Mouse (Mus musculus) heart, adult 18-20 months (tissue): ENCODE measurements around the gene Gstp2. TPM values are rescaled to one million over a fixed set of nuclear protein-coding genes. Genes with fewer than 3 reads are reported as not detected.
"Not testable (repeated sequence)": the region's sequence is repeated elsewhere in the genome, so short reads cannot be mapped to it uniquely, and the experiment has no call there.

Experiments
- DNase-seq, 2 experiments: peaks; one replicate each; pipeline ENCODE4 v3.0.0; 2021 to 2022; ENCODE audit warnings: mixed read lengths in 1 of 2
- total RNA-seq, 2 experiments: library from RNA; stranded (reverse); gene quantifications; 2 replicates each; pipeline ENCODE4 v1.2.3; 2021

Gene Gstp2
- total RNA-seq, 2 experiments from 2014 or later: 123 to 134 TPM

GRCm38 (mm10) chr19:4070311-4070710, 24.5 kb upstream of the Gstp2 start:
- no peak for DNase-seq

DNA sequence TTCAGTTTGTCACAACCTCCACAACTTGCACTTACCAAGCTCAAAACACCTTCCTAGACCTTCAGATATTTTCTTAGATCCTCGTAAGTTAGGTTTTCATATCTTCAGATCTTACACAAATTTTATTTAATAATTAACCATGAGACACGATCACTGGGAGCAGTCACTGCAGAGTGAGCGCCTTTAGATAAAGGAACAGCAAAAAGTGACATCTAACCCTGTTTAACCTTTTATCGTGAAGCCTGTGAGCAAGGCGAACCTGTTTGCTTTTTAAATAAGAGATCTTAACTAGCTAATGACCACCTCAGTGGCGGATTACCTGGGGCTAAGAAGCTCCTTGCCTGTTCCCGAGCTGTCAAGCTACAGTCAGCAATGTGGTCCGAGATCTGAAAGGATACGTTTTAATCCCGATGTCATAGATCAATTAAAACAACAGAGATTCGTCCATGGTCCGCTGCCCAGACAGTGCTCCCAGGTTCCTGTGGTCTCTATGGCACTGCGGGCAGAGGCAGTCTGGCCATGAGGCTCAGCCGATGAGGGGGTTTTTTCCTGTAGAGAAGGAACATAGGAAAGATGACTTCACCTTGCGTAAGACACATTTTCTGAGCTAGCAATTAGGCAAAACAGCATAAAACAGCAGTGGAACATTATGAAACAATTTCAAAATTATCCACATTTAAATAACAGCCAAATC, 23.0 kb upstream of the Gstp2 start:
- DNase-seq: no peak

DNA sequence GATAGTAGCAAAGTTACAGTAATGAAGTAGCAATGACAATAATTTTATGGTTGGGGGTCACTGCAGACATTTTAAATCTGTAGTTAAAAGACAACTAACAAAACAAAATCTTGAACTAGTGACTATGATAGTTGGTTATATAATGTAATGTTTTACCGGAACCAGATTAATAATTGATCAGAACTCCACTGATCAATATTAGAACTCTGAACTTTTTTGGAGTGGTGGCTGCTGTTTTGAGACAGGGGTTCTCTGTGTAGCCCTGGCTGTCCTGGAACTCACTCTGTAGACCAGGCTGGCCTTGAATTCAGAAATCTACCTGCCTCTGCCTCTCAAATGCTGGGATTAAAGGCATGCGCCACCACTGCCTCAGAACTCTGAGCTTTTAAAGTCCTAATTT, 22.4 kb upstream of the Gstp2 start:
- DNase-seq: not testable (repeated sequence)

DNA sequence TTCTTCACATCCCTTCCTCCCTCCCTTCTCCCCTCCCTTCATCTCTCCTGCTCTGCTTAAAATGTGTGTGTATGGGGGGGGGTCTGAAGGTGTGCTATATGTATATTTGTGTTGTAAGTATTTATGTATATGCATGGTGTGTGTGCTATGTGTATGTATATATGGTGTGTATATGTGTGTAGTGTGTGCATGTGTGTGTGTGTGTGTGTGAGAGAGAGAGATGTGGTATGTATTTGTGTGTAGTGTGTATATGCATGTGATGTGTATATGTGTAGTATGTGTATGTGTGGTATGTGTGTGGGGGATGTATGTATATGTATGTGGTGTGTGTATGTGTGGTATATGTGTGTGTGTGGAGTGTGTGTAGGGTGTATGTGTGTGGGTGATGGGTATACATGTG, 21.1 kb upstream of the Gstp2 start:
- DNase-seq: no peak

DNA sequence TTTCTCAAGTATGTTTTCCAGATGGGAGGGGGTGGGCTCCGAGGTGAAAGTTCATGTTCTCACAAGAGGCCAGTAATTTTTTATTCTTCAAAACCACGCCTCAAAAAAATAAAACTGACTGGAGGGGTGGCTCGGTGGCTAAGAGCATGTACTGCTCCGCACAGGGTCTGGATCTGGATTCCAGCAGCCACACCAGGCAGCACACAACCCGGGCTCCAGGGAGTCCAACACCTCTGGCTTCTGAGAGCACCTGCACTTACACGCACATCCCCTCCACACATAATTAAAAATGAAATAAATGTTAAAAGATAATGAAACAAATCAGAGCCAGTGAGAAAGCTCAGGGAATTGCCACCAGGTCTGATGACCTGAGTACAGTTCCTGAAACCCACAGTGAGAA, 20.5 kb upstream of the Gstp2 start:
- DNase-seq: no peak

DNA sequence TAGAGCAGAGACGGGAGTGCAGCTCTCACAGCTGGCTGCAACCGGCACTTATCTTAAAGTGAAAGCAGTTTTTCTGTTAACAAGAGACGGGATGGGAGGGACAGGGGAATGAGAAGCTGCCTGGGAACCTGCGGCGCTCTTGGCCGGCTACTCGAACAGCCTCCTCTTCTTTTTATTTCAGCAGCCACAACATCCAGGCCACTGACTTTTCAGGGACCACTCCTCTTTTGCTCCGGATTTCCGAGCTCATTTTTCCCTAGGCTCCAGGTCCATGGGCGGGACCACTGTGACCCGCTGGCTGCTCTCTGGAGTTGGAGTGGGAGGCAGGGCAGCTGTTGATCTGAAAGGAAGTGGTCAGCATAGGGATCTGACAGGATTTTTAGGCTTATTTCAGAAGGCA, 18.7 kb upstream of the Gstp2 start:
- not testable (repeated sequence) for DNase-seq

DNA sequence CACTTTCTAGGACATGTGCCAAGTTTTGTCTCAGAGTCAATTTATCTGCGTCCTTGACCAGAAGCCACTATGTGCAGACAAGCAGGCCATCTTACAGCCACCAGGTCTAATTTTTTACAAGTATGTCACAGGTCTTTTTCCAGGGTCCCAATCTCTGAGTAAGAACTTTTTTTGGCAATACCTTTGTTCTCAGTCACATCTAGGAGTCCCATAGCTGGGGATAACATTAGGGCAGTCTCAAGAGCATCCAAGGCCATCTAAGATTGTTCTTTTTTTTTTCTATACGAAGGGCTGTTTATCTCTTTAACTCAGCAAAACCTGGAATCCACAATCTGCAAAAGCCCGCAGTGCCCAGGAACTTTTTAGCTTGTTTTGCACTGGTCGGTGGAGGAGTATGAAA, 17.5 kb upstream of the Gstp2 start:
- not testable (repeated sequence) for DNase-seq

- no peak for DNase-seq
These were observed 15.2 kb upstream of the Gstp2 start for GRCm38 (mm10) chr19:4060899-4061465.

DNA sequence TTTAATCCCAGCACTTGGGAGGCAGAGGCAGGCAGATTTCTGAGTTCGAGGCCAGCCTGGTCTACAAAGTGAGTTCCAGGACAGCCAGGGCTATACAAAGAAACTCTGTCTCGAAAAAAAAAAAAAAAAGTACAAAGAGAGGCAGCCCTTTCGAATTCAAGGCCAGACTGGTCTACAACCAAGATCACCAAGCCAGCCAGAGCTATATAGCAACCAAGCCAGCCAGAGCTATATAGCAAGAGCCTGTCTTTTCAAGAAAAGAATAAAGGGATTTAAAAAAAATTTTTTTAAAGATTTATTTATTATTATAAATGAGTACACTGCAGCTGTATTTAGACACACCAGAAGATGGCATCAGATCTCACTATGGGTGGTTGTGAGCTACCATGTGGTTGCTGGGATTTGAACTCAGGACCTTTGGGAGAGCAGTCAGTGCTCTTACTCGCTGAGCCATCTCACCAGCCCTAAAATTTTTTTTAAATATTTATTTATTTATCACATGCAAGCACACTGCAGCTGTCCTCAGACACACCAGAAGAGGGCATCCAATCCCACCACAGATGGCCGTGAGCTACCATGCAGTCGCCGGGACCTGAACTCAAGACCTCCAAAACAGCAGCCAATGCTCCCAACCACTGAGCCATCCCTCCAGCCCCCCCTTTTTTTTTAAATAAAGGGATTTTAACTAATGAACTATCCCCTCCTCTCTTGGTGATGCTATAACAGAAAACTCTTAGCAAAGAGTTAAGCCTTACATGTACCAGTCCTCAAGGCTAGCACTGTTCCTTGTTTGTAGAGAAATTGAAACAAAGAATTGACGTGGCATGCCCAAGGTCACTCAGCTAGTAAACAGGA, 14.4 kb upstream of the Gstp2 start:
- DNase-seq: not testable (repeated sequence)

- no peak for DNase-seq
These were observed 13.4 kb upstream of the Gstp2 start, which contains the start of gene Gstp3 for GRCm38 (mm10) chr19:4059069-4059740. Gene Gstp3, minus strand, starts transcription at chr19:4059569.

DNA sequence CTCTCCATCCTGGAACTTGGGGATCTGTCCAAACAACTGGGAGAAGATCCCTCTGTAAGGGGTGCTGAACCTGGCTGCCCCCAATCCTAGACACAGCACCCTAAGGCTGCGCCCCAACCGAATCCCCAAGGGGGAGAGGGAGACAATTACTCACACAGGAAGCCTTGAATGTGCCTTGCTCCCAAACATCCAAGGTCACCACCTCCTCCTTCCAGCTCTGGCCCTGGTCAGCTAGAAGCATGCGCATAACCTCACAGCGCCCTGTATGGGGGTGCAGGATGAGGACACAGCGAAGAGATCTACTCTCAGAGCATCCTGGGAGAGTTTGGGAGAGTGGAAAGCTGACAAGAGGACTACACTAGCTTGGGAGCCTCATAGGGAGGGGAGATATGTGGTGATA, 12.8 kb upstream of the Gstp2 start:
- no peak for DNase-seq

- no peak for DNase-seq
These were observed 12.1 kb upstream of the Gstp2 start for GRCm38 (mm10) chr19:4057962-4058361.

DNA sequence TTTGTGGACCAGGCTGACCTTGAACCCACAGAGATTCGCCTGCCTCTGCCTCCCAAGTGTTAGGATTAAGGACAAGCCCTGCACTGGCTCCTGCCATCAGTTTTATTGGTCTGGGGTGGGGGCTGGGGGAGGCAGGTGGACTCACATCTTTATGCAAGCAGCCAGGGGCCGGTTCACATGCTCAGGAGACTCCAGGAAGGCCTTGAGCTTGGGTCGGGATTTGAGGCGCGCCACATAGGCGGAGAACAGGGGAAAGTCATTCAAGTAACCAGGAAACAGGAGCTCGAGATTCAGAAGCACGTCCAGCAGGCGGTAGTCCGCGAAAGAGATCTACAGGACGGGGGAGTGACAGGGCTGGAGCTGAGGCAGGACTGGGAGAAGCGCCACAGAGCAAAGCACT, 11.6 kb upstream of the Gstp2 start:
- DNase-seq: no peak

DNA sequence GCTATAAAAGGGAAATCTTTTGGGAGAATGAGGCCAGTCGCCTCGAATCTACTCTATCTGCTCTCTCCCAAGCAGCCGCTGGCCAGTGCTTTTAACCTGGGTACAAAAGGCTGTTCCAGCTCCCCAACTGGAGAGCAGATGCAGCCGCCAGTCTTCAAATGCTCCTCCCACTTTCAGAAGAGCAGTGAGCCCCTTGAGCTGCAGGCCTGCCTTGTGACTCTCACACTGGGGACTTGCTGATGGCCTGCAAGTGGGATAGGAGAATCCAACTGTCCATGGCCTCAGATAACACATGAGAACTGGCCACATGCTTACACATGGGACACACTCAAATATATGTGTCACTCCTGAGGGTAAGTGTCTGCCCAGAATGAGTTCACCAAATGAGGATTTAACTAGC, 10.9 kb upstream of the Gstp2 start:
- DNase-seq: no peak

DNA sequence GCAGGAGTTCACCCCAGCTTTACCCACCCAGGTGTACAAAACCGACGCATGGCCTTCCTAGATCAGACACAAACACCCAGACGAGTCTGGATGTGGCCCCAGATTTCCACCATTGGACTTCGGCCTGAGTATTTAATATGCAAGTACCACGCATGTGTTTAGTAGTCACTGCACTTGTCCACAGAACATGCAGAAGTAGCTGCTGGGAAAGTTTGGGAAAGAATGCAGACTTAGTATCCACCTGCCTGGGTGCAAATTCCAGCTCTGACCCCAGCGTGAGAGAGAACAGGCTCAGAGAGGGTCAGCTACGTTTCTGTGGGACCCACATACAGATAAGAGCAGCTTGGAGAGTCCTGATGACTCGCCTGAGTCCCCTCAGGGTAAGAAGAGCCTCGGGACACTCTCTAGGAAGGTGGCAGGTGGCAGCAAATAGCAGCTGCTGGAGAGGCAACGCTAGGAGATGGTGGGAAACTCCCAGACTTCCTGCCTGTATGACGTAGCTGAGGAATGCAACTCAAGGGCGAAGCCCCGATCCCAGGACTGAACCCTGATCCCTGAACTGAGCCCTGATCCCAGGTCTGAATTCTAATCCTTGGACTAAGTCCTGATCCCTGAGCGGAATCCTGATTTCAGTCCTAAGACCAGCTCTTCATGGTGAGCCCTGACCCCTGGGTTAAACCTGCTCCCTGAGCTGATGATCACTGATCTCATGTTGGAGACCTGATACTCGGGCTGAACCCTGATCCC, 10.3 kb upstream of the Gstp2 start:
- no peak for DNase-seq

GRCm38 (mm10) chr19:4055216-4055946, 9.6 kb upstream of the Gstp2 start:
- DNase-seq: no peak

DNA sequence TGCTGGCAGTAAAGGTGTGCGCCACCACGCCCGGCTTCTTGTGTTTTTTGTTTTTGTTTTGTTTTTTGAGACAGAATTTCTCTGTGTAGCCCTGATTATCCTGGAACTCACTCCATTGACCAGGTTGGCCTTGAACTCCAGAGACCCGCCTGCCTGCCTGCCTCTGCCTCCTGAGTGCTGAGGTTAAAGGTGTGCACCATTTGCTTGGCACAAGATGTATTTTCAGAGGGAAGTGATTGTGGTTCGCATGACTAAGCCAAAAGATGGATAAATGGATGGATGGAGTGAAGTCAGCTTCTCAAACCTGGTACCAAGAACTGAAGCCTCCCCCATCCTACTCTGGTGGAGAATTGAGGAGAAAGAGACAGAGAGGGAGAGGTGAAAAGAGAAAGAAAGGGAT, 8.8 kb upstream of the Gstp2 start:
- no peak for DNase-seq

DNA sequence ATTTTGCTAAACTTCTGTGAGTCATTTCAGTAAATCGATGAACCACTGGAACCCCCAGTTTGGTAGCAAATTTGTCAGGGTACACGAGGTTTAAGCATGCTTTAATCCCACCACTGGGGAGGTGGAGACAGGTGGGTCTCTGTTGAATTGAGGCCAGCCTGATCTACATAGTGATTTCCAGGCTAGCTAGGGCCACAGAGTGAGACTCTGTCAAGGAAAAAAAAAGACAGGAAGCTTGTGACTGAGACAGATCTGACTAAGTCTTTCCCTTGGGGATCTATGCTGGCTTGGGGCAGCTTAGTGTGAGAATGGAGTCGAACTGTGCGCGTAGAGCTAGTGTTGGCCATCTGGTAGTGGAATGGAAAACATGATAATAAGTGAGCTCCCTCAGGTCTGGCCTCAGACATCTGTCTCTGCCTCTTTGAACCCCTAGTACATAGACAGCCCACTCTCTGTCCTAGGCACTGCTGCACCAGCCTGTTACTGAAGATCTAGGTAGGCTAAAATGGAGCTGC, 6.8 kb upstream of the Gstp2 start:
- peak; percentile 26 to 28 for DNase-seq

DNA sequence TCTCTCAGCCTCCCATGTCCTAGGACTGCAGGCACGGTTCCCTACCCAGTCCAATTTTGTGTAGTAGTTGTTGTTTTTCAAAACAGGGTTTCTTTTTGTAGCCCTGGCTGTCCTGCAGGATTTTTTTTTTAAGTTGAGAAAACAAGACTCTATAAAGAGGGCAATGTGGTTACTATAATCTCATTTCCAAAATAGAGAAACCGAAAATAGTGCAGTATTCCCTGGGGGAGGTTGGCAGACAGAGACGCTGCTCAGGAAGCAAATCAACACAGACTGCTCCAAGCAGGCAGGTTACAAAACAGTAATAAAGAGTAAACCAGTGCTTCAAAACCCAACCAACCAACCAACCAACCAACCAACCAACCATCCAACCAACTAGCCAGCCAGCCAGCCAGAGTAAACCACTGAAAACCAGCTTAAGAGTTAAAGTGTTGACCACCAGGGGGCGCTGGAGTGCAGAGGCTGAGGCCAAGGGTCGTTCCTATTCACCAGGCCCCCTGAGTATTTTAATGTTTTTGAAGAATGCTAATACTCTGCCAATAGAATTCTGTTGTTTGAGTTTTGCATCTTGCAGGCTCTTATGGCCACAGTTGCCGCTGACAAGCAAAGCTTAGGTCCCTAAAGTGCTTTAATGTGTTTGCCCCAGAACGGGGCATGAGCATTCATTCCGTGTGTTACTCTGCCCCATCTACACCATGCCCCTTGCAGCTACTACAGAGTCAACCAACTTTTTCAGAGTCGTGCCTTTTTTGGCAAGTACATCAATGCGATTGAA, 6.1 kb upstream of the Gstp2 start:
- peak; percentile 54 to 90 for DNase-seq

- no peak for DNase-seq
These were observed 5.2 kb upstream of the Gstp2 start for GRCm38 (mm10) chr19:4051016-4051415.
